Mouse (Mus musculus): ENCODE measurements around the gene Agrp. TPM values are rescaled to one million over a fixed set of nuclear protein-coding genes. Genes with fewer than 3 reads are reported as not detected.

Agrp gene
- total and polyA plus RNA-seq, 3 experiments, result 0.63 TPM; not detected in 2

DNA sequence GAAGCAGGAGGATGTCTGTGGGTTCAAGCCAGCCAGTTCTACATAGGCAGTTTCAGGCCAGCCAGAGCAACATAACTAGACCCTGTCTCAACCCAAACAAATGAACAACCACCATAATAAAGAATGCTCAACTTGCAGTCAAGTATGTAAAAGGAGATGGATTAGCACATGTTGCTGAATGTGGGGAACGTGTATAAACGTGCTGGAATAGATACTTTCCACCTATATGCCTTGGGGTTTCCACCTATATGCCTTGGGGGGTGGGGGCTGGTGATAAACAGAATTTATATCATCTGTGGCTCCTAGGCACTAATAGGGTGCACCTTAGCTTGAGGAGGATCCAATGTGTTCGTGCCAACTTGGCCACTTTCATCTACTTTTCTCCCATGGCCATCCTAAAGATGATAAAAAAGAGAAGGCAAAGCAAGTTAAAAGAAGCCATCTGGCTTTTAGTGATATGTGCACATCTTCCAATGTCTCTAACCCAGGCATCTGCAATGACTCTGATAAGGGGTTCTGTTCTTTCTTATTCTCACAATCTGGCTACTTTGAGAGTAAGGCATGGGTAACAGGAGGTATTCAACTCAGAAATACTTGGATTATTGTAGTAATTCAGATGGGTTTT, 95.0 kb downstream of the Agrp start (continued):
- TF ChIP-seq MAFK (IDR thresholded peaks at IDR 0.05; ENCODE audit: borderline replicate concordance, low read depth, low read length) (peak; percentile 55; the same call in 1 of the 2 replicates), POLR2AphosphoS2 (IDR thresholded peaks at IDR 0.05; ENCODE audit: low read length) (no peak), MYB (IDR thresholded peaks at IDR 0.05; ENCODE audit: low read depth, low read length) (no peak; the same call in 1 of the 2 replicates), ZMIZ1 (IDR thresholded peaks at IDR 0.05; ENCODE audit: low read depth, low read length) (peak; percentile 51; the same call in 1 of the 2 replicates), GATA1 (IDR thresholded peaks at IDR 0.05; ENCODE audit: low read depth, low read length) (peak; percentile 98), BHLHE40 (IDR thresholded peaks at IDR 0.05; ENCODE audit: borderline replicate concordance, low read depth, low read length) (peak; percentile 64), MYC (IDR thresholded peaks at IDR 0.05; ENCODE audit: low read depth, low read length) (peak; percentile 74; the same call in 1 of the 2 replicates), ETS1 (IDR thresholded peaks at IDR 0.05; ENCODE audit: low read depth, low read length) (peak; percentile 89), GABPA (IDR thresholded peaks at IDR 0.05; ENCODE audit: low read depth, low read length) (no peak), CHD2 (IDR thresholded peaks at IDR 0.05; ENCODE audit: low read length) (no peak), KAT2A (conservative IDR thresholded peaks at IDR 0.05; ENCODE audit: low read depth, low read length) (no peak), HCFC1 (IDR thresholded peaks at IDR 0.05; ENCODE audit: low read depth, low read length) (no peak; the same call in 1 of the 2 replicates), POLR2AphosphoS5 (IDR thresholded peaks at IDR 0.05; ENCODE audit: borderline replicate concordance, low read depth, low read length) (no peak), ZKSCAN1 (IDR thresholded peaks at IDR 0.05; ENCODE audit: low read depth, low read length) (no peak), E2F4 (IDR thresholded peaks at IDR 0.05; ENCODE audit: borderline replicate concordance, low read depth, low read length) (no peak), TBP (IDR thresholded peaks at IDR 0.05; ENCODE audit: low read depth, low read length) (no peak), JUND (IDR thresholded peaks at IDR 0.05; ENCODE audit: low read depth, low read length) (no peak)

DNA sequence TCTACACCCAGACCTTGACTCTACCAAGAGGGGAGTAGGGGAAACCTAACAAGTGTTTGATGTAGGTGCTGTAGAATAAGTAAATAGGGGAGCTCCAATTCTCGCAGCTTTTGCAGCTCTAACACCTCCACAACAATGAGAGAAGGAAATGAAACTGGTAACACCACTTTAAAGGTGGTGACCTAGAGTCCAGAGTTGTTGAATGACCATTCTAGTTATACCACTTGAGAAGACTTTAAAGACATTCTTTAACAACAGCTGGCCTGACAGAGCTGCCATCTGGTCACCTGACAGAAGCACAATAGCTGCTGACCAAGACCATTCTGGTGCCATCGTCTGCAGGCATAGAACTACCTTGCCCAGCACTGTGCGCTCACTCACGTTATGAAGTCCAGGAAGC, 98.3 kb downstream of the Agrp start:
- no peak overlapping the region for H3K9ac ChIP-seq (ENCODE audit: control insufficient read depth, low read depth, low read length, poor library complexity, severe bottlenecking)
- H3K79me2 ChIP-seq (ENCODE audit: control insufficient read depth, insufficient read depth, low read length, poor library complexity), result no peaks in the 10 kb centered on the region
- TF ChIP-seq ELF1 (IDR thresholded peaks at IDR 0.05; ENCODE audit: low read depth, low read length) (no peak), TAL1 (IDR thresholded peaks at IDR 0.05; ENCODE audit: low read length) (no peak), CHD2 (IDR thresholded peaks at IDR 0.05; ENCODE audit: low read length) (no peak), MEF2A (IDR thresholded peaks at IDR 0.05; ENCODE audit: extremely low read depth, insufficient replicate concordance, low read depth, low read length, poor library complexity, severe bottlenecking) (no peak), RAD21 (IDR thresholded peaks at IDR 0.05; ENCODE audit: low read depth, low read length) (no peak), BHLHE40 (IDR thresholded peaks at IDR 0.05; ENCODE audit: borderline replicate concordance, low read depth, low read length) (no peak), SIN3A (IDR thresholded peaks at IDR 0.05; ENCODE audit: low read length) (no peak), USF2 (IDR thresholded peaks at IDR 0.05; ENCODE audit: borderline replicate concordance in 1 of 2, insufficient read depth in 1 of 2, low read depth in 1 of 2, low read length in 2 of 2) (no peak), CTCF (IDR thresholded peaks at IDR 0.05 in 2 of 3, conservative IDR thresholded peaks at IDR 0.05 in 1 of 3; ENCODE audit: control insufficient read depth in 1 of 3, insufficient read depth in 1 of 3, low read depth in 2 of 3, low read length in 3 of 3, poor library complexity in 1 of 3, severe bottlenecking in 1 of 3) (no peak), POLR2A (IDR thresholded peaks at IDR 0.05; ENCODE audit: control insufficient read depth in 1 of 2, insufficient read depth in 1 of 2, low read depth in 1 of 2, low read length in 2 of 2, poor library complexity in 1 of 2) (no peak), MYC (IDR thresholded peaks at IDR 0.05; ENCODE audit: low read depth, low read length) (no peak), POLR2AphosphoS5 (IDR thresholded peaks at IDR 0.05; ENCODE audit: borderline replicate concordance, low read depth, low read length) (no peak), ETS1 (IDR thresholded peaks at IDR 0.05; ENCODE audit: low read depth, low read length) (no peak), POLR2AphosphoS2 (IDR thresholded peaks at IDR 0.05; ENCODE audit: low read length) (no peak), TCF12 (IDR thresholded peaks at IDR 0.05; ENCODE audit: low read depth, low read length) (no peak), ZKSCAN1 (IDR thresholded peaks at IDR 0.05; ENCODE audit: low read depth, low read length) (no peak), TBP (IDR thresholded peaks at IDR 0.05; ENCODE audit: low read depth, low read length) (no peak), RCOR1 (IDR thresholded peaks at IDR 0.05; ENCODE audit: low read depth, low read length) (no peak), HCFC1 (IDR thresholded peaks at IDR 0.05; ENCODE audit: low read depth, low read length) (no peak), USF1 (IDR thresholded peaks at IDR 0.05; ENCODE audit: low read depth, low read length) (no peak)
- peaks cover 21 to 28% of the 10 kb centered on the region in 2 experiments for H3K4me1 ChIP-seq (ENCODE audit: control insufficient read depth in 1 of 2, insufficient read depth in 2 of 2, low read length in 2 of 2)
- no peaks in the 10 kb centered on the region for H3K9me3 ChIP-seq (replicated peaks; ENCODE audit: insufficient read depth, low read length)
- H3K4me3 ChIP-seq (ENCODE audit: control insufficient read depth in 1 of 2, insufficient read depth in 1 of 2, low read depth in 2 of 2, low read length in 2 of 2), result no peak overlapping the region
- H3K27me3 ChIP-seq (ENCODE audit: control insufficient read depth in 1 of 2, insufficient read depth in 2 of 2, low read length in 2 of 2), result no peaks in the 10 kb centered on the region
- no peak overlapping the region for H3K27ac ChIP-seq (ENCODE audit: control insufficient read depth, low read depth, low read length)
- peaks cover 2 to 38% of the 10 kb centered on the region in 2 experiments for H3K36me3 ChIP-seq (ENCODE audit: control insufficient read depth in 1 of 2, insufficient read depth in 2 of 2, low read length in 2 of 2)
- DNase-seq (ENCODE audit: low read depth, low spot score), result no peak

All from MEL (cell line).